Mouse (Mus musculus) frontal cortex, postnatal 14 days (tissue): ENCODE measurements around the gene Fam102a.

Experiments used
- DNase-seq, 2 experiments: peaks; one replicate each; pipeline ENCODE4 v3.0.0; 2022; ENCODE audit warnings: low spot score in 2 of 2

Fam102a gene

DNA sequence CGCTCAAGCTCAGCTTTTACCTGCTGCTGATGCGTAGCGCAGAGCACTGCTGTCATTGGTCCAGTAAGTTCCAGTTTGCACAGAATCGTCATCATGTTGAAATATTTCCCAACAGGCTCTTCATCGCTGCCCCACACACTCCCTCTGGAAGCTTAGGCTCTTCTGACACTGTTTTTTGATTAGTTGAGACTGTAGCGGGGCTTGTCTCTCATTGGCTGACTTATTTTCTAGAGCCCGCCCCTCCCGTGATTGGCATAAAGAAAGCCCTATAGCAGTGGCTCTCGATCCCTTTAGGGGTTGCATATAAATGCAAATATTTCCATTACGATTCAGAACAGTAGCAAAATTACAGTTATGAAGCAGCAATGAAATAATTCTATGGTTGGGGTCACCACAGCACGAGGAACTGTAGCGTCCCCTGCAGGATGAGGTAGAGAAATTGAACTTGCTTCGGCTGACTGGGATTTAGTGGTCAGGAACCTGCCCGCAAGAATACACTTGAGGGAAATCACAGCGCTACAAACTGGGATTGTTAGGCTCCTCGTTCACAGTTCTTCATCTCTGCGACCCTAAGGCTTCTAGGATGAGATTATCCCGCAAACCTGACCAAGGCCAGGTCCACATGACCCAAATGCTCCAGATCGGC, 46.4 kb downstream of the Fam102a start:
- DNase-seq, result peak; percentile 72 to 76

DNA sequence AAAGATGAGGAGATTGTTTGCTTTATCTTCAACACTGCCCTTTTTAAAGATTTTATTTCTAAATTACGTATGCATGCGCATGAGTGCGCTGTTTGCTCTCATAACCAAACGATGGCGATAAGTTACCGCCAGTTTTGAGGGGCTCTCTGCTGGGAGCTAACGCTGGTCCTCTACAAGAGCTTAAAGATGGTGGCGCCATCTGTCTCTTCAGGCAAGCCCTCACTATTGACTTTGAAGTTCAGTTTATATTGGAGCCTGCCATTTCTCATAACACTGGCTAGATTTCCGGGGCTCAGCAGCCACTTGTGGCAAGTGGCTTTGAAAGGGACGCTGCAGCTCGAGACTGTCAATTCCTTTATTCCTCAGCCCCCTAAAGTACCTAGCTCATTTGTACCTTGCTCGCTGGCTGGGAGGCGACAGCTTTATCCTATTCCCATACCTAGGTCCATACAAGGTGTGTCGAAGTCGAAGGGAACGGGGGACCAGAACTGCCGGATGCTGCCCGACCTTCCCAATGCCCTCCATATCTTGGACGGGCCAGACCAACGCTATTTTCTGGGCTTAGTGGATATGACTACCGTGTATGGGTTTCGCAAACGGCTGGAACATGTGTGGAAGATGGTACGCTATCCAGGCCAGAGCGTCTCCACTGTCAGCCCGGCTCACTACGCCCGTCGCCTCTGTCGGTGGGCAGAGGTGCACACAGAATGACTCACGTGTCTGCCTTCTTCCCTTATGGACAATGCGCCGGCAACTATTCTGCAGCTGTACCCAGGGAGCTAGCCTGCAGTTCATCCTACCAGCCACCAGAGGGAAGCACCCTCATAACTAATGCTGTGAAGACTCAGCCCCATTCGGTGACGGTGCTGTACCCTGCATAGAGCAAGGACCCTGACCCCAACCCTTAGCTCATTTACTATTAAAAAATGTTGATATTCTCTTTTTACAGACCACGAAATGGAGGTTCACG, 48.0 kb downstream of the Fam102a start:
- DNase-seq, result peak; percentile 75 to 76

DNA sequence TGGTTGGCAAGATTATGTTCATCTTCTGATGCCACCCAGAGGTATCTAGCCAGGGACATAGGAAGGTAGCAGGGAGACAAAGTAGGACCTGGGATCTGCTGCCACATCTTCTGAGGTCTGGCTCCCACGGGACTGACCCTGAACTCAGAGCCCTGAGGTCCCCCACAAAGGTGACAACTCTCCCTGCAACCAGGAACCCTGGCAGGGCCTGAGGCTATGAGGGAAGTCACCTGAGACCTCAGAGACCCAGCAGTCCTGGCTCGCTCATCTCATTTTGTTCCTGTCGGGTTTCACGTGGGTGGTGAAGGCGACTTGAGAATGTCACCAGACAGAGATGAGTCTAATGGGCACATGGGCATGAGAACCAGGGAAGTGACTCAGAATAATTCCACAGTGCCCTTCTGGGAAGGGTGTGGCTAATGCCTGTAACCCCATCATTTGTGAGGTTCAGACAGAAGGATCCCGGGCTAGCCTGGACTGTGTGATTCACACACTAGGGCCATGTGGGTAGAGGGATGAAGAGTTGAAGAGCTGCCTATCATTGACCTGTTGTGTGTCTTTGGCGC, 50.1 kb downstream of the Fam102a start:
- DNase-seq, result no peak

DNA sequence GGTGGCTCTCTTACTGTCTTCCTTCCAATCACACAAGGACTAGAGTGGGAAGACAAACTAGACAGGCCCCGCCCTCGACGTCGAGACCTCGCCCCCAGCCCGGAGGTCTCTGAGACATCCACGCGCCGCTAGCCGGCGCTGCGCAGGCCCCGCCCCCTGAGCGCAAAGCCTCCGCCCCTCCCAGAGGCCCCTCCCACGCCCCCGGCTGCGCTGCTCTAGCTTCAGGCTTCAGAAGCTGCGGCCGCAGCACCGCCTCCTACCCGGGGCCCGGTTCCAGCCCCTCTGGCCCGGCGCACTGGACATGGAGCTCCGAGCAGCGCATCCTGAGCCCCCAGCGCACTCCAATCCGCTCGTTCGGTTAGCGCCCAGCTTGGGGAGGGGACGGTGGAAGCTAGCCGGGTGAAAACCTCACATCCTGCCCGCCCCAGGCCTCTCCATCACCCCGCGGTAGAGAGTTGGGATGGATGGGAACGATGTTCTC, 51.8 kb downstream of the Fam102a start, which contains the start of gene St6galnac4:
Gene St6galnac4, plus strand, starts transcription at position 225 of the 481 bp plus-strand sequence.
- DNase-seq, result peak; percentile 82 to 86

DNA sequence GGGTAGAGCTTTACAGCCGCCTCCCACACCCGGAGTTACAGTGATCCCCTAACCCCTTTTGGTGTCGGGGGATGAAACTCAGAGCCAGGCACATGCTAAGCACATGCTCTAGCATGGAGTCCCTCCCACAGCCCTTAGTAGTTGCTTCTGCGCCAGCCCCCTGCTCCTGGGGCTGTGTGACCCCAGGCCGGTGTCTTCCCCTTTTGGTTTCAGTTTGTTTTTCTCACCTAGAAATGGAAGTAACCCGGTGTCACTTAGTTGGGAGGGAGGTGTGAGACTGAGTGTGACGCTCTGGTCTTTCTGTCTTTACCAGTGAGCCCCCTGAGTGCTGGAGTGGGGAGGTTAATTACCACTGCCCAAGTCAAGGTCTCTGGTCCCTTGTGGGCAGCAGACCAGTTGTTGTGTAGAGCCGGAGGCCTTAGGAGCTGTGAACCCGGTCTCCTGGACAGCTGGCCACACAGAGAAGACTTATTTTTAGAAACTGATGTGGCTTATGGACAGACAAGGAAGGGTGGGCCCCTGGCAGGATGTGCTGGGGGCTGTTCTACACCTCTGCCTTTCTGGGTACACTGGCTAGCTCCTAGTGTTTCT, 52.7 kb downstream of the Fam102a start:
- DNase-seq, result no peak

DNA sequence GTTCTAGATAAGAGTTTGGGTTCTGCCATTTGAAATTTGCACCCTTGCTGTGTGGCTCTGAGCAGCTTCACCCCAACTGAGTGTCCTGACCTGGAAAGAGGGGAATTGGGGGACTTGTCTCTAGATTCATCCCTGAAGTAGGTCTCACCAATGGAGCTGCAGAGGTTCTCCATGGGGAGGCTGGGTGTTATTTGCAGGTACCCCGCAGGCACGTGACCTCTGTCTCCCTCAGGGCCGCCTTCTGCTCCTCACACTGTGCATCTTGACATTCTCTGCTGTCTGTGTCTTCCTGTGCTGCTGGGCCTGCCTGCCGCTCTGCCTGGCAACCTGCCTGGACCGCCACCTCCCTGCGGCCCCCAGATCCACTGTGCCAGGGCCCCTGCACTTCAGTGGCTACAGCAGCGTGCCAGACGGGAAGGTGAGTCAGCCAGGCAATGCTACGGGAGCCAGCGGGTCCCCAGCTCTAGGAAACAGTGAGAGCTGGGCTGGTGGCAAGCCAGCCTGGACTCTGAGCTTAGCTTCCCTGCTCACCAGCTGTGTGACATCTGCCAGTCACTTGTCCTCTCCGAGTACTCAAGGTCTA, 54.2 kb downstream of the Fam102a start:
- DNase-seq, result no peak

DNA sequence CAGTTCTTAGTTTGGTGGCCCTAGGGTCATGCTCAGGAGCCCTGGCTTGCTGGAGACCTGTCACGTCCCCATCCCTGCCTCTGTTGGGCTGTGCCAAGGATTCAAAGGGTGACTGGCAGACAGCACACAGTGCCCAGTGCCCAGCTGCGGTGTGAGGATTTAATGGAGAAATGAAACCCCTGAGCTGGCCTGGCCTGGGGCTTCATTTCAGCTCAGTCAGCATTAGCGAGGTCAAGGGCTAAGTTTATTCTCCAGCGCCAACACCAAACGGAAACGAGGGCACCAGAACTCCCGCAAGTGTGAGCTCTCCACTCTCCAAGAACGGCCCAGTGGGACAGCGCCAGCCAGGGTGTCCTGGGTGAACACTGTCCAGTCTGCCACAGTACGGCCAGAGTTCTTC, 55.1 kb downstream of the Fam102a start:
- no peak for DNase-seq

DNA sequence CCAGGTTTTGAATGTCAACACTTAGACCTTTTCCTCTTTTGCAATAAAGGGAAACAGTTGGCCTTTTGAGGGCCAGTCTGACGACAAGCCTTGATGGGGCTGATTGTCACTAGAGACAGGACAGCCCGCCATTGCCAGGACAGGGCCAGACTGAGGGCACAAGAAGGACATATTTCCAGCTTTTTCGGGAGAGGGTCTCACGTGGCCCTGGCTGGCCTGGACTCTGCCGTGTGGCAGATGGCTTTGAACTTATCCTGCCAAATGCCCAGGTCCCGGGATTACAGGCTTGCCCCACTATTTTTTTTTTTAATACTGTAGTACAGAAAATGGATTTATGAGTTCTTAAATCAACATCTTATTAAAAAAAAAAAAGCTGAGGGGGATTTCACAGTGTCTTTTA, 56.1 kb downstream of the Fam102a start:
- no peak for DNase-seq

DNA sequence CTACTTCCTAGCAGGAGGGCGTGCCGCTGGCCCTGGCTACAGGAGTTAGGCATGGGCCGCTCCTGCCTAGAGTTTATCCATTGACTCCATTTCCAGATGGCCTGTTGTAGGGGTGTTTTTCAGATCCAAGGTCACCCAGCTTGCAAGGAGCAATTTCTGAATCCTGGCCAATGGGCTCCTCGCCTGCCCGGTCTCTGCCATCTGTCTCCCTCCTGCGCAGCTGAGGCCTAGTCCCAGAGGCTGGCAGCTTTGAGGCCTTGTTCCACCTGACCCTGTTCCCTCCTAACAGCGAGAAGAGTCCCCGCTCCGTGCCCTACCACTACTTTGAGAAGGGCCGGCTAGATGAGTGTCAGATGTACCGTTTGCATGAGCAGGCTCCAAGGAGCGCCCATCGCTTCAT, 61.6 kb downstream of the Fam102a start:
- DNase-seq, result no peak

DNA sequence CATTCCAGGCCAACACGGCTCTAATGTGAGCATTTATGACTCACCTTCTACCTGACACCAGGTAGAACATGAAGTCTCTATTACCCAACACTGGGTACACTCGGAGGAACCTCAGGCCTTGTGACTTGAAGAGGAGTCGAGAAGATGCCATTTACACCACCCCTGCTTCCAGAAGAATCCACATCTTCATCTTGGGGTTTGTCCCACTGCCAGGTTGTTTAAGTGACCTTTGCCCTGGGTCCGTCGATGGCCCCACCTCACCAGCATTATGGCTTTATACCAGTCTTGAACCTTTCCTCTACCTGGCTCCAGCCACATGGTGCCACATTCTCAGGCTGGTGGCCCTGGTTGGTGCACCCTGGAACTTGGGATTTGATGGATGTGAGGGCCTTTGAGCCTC, 62.1 kb downstream of the Fam102a start:
- no peak for DNase-seq

DNA sequence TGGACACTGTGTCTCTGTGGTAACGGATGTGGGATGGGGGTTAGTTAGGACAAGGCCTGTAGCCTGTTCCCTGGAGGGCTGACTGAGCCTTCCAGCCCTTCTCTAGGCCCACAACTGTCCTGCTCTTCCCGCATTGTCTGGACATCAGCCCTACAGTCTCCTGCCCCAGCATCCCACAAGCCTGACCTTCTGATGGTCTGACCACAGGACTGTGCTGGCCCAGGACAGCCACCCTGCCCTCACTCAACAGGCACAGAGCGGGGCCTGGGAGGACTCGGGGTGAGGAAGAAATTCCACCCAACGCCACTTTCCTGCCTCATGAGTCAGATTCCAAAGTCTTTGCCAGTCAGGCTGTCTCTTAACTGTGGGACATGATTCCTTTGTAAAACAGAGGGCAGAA, 62.6 kb downstream of the Fam102a start:
- DNase-seq, result no peak

DNA sequence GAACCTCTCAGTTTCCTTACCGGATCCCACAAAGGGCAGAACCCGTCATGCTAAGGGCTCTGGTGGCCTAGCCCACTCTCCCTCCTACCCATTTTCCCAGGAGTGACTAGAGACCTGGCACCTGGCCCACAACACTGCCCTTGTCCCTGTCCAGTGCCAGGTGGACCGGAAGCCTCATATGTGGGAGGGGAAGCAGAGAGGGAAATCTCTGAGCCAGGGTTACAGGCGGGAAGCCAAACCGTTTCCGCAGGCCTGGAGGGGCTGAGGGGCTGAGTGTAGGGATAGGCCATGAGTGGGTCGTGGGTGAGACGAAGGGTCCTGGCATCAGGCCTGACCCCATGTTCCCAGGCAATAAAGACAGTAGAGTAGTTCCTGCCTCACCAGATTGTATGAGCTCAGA, 63.4 kb downstream of the Fam102a start:
- no peak for DNase-seq

DNA sequence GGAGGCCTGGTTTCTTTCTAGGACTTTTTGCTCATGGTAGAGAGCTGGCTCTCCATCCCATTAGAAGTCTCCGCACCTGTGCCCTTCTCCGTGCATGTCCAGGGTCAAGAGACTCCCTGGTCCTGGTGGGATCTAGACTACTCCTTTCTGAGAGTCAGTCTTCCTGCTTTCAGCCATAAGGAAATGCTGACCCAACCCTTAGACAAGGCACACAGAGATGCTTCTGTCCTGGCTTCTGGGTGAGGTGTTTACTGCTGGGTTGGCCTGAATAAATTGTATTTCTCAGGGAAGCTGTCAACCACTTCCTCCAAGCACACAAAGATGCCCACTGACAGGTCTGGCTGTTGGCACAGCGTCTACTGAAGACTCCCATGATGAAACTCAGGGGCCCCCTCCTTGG, 64.3 kb downstream of the Fam102a start, which contains the start of gene St6galnac6:
Gene St6galnac6, plus strand, starts transcription at position 301 of the 400 bp plus-strand sequence.
- DNase-seq, result no peak

DNA sequence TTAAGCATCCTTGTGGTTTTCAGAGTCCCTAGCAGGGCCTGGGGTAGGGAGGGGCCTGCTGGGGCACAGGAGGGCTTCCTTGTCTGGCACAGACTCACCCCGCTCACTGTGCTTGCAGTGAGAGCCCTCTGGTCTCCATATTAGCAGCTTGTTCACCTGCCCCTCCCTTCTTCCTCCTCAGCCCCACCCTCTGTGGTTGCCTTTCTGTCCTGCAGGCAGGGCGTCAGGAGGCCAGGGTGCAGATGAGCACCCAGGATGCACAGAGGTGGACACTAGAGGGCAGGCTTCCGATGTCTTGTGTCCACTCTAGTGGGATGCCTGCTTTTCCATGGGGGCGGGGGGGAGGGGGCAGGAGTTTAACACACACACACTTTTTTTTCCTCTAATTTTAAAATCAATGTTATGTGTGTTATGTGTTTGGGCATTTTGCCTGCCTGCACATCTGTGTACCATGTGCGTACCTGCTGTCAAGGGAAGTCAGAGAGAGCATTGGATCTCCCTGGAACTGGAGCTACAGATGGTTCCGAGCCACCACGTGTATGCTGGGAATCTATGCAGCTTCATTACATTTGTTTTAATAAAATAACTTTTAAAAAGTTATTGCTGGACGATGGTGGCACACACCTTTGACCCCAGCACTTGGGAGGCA, 66.4 kb downstream of the Fam102a start:
- DNase-seq, result no peak

DNA sequence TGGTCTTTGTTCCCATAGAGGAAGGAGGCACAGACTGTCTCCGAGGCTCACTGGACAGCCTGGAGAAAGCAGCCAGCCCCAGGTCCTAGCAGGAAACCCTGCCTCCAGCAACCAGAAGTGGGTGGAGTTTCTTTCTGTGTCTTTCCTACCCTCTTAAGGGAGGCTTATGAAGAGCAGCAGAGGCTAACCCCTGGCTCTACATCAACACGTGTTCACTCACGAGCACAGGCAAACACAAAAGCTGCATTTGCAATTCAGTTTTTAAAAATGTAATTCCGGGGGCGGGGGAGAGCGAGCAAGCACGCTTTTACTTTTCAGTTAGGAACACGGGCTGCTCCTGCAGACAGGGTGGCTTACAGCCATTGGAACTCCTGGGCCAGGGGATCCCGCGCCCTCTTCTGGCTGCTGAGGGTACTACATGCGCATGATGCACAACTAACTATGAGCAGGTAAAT, 67.5 kb downstream of the Fam102a start:
- DNase-seq, result peak; percentile 84 to 87

DNA sequence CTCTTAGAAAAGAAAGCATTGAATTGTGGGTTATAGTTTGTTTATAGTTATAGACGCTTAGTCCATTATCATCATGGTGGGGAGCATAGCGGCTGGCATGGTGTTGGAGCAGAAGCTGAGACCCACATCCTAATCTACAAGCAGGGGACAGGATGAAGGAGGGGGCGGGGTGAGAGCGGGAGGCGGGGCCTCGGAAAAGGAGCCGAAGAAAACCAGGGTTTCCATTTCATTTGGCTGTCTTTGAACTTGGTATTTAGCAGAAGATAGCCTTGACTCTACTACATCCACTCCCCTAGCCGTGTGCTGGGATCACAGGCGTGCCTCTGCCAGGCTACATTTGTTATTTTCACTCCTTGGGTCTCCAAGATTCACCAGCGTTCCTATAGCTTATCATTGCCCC, 69.5 kb downstream of the Fam102a start:
- no peak for DNase-seq

DNA sequence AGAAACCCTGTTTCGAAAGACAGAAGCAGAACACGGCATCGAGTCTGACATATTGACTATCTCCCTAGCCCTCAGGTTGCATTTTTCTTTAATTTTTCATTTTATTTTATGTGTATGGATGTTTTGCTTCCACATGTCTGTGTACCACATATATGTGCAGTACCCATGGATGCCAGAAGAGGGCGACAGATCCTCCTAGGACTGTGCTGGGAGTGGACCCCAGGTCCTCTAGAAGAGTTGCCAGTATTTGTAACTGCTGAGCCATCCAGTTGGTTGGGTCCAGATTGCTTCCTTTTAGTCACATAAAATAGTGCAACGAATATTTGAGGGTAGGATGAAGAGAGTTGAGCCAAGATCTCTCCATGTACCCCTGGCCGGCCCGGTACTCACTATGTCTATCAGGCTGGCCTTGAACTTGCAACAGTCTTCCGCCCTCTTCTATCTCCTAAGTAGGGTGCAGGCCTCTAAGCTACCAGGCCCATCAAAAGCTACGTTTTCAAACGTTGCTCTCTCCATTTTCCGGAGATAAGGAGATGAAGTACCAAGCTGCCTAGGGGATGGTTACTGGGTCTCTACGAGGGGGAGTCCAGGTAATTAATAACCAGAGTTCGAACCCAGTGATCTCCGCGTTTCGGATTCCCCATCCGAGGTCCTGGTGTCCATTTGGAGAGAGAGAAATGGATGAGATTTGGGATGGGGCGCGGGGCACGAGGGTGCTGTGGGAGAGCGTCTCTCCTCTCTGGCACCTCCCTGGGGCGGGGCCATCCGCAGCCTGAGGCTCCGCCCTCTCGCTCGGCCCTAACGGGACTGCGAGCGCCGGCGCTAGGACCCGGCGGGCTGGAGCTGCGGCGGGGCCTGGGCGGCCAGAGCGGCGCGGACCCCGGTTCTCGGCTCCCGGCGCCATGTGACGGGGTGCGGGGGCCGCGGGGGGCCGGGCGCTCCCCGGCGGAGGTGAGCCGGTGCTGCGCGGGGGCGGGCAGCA, 71.3 kb downstream of the Fam102a start:
- DNase-seq, result peak; percentile 61 to 73

DNA sequence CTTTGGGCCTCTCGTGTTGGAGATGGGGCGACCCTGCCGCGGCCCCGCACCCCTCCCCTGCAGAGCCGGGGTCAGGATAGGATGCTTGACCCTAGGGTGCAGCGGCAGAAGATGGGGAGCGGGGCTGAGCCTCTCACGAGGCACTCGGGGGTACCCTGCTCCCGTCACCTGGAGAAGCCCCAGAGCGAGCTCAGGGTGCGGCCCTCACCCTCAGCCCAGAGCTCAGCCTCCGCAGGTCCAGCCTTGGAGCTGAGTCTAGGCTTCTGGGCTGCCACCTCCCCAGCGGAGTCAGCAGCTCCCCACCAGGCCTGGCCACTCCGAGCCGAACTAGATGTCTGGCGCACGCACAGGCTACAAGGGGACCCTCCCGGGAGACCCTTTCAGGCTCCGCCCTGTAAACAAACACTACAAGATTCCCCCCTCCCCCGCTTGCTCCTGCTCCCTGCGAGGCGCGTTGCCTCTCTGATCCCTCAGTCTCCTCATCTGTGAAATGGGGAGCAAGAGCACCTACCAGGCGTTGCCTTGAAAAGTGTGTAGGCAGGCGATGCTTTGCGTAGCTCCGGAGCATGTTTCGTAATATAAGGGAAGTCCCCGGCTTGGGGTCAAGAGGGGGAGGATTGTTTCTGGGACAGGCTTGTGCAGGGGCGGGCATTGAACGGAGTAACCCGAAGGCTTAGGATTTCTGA, 72.3 kb downstream of the Fam102a start:
- DNase-seq, result no peak

DNA sequence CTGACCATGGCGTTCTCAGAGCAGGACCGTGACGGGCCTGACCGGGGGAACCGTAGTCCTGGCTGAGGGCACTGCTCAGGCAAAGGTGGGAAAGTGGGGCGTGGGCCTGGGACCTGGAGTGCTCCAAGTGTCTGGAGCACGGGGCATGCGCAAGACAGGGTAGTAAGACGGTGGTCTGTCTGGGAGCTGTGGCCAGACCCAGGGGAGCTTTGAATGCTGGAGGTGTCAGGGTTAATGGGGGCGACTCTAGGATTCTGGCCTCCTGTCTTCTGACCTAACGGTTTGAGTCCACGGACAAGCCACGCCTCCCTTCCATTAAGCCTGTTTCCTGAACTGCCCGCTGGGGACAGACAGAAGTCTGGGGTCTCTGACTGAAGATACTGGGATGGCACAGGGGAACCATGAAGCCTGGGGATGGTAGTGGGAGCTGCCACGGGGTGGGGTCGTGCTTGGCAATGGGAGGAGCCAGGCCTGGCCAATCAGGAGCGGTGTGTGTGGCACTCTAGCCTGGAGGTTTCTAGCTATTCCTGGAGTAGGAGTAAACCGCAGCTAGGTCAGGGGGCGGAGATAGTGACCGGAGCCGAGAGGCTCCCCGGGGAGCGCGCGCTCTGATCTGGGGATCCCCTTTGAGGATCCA, 73.1 kb downstream of the Fam102a start:
- no peak for DNase-seq
